Comparison of ENCODE assay signal across 27 mouse cellular contexts in the genomic region with DNA sequence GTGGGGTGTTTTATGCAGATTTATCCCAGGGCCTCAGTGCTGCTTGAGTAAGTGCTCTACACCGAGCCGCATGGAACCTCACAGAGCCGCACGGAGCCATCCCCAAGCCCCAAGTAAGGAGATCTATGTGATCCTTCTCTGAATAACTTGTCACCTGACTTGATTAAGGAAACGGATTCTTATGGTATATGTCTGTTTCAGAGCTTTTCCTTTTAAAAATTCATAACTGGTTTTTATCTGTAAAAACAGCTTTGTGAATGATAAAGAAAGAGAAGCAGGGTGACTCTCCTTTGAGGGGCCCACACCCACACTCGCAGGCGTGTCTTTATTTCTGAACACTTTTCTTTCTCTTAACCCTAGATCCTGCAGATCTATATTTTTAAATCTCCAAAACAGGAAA. TPM values are rescaled to one million over a fixed set of nuclear protein-coding genes. Genes with fewer than 3 reads are reported as not detected.
A peak's percentile ranks its signal among the peaks of the same experiment; 100 is the strongest.
DNase-seq lines count a peak whose midpoint lies in the region; ATAC-seq lines count a peak whose summit lies in the region.
"Had no signal": no experiment of that assay in that cellular context is flagged by ENCODE, and none has a peak within 500 bp of the region (broad histone marks: within the 10 kb centered on the region; RNA-seq: fewer than 3 reads in every experiment).

No protein-coding gene starts in this region.

- peak overlapping the region; percentile 87 for H3K27ac ChIP-seq in liver, embryonic 15.5 days (replicated peaks)
- H3K27ac ChIP-seq in forebrain, embryonic 15.5 days (replicated peaks): no peak overlapping the region
- H3K27ac ChIP-seq: hindbrain, embryonic 12.5 days; kidney, postnatal 0 days; limb, embryonic 13.5 days had no signal

- H3K36me3 ChIP-seq in erythroblast, embryonic 14.5 days (ENCODE audit: control insufficient read depth): peaks cover 20% of the 10 kb centered on the region
- no peaks in the 10 kb centered on the region; the same call in 1 of the 2 replicates for H3K36me3 ChIP-seq in liver, embryonic 15.5 days (replicated peaks)
- no peaks in the 10 kb centered on the region for H3K36me3 ChIP-seq in forebrain, embryonic 15.5 days
- H3K36me3 ChIP-seq: hindbrain, embryonic 12.5 days; limb, embryonic 13.5 days had no signal

- H3K27me3 ChIP-seq in erythroblast, embryonic 14.5 days (ENCODE audit: control insufficient read depth): no peaks in the 10 kb centered on the region
- no peaks in the 10 kb centered on the region for H3K27me3 ChIP-seq in liver, embryonic 15.5 days
- H3K27me3 ChIP-seq in forebrain, embryonic 15.5 days: no peaks in the 10 kb centered on the region
- H3K27me3 ChIP-seq: hindbrain, embryonic 12.5 days; limb, embryonic 13.5 days had no signal

- peak; percentile 60 for DNase-seq in induced T-regulatory cell, adult 2 months (ENCODE audit: low read depth)
- no peak for DNase-seq in kidney, adult 9 months
- DNase-seq in thymus, postnatal 36 days: no peak
- DNase-seq: adrenal gland, adult 8-10 months; cerebellum, adult 9-10 months; gastrocnemius, postnatal 36 days; kidney, adult 11 months; layer of hippocampus, postnatal 36 days; lung, embryonic 14.5 days; thymus, postnatal 25 days had no signal

- H3K4me1 ChIP-seq in erythroblast, embryonic 14.5 days (ENCODE audit: control insufficient read depth): peaks cover 95% of the 10 kb centered on the region
- peaks cover 97% of the 10 kb centered on the region for H3K4me1 ChIP-seq in liver, embryonic 15.5 days (replicated peaks)
- no peaks in the 10 kb centered on the region for H3K4me1 ChIP-seq in forebrain, embryonic 15.5 days
- H3K4me1 ChIP-seq: limb, embryonic 13.5 days had no signal

- WGBS in liver, embryonic 15.5 days (ENCODE audit: insufficient replicate concordance): 19% methylated on average over 7 of the region's 7 CpGs
- WGBS in forebrain, embryonic 15.5 days: 95% methylated on average over 7 of the region's 7 CpGs

- peak overlapping the region; percentile 2; the same call in 1 of the 2 replicates for H3K9ac ChIP-seq in liver, embryonic 15.5 days
- H3K9ac ChIP-seq in forebrain, embryonic 15.5 days (replicated peaks): no peak overlapping the region
- H3K9ac ChIP-seq: hindbrain, embryonic 12.5 days; limb, embryonic 13.5 days; lung, embryonic 14.5 days had no signal

- peak overlapping the region; percentile 5 for H3K4me3 ChIP-seq in erythroblast, embryonic 14.5 days (replicated peaks)
- 0 out of 2 replicates have a peak overlapping the region, but pooled peaks have one; percentile 1 for H3K4me3 ChIP-seq in liver, embryonic 15.5 days (replicated peaks)
- no peak overlapping the region for H3K4me3 ChIP-seq in forebrain, embryonic 15.5 days
- H3K4me3 ChIP-seq: hindbrain, embryonic 12.5 days; limb, embryonic 13.5 days had no signal

- ATAC-seq in erythroblast, adult 5-6 weeks (replicated peaks; ENCODE audit: low FRiP score, poor library complexity, severe bottlenecking): no peak
- ATAC-seq in liver, embryonic 15.5 days (ENCODE audit: insufficient read depth): peak; percentile 57
- ATAC-seq in forebrain, embryonic 15.5 days (replicated peaks): no peak
- ATAC-seq: midbrain, embryonic 16.5 days had no signal

- H3K4me2 ChIP-seq in liver, embryonic 15.5 days: peak overlapping the region; percentile 50
- no peak overlapping the region for H3K4me2 ChIP-seq in forebrain, embryonic 15.5 days (replicated peaks)
- H3K4me2 ChIP-seq: hindbrain, embryonic 12.5 days; limb, embryonic 13.5 days; lung, embryonic 14.5 days had no signal

- H3K9me3 ChIP-seq in erythroblast, embryonic 14.5 days (ENCODE audit: control insufficient read depth, low read length): no peaks in the 10 kb centered on the region
- no peaks in the 10 kb centered on the region for H3K9me3 ChIP-seq in liver, embryonic 15.5 days (replicated peaks)
- H3K9me3 ChIP-seq in forebrain, embryonic 15.5 days: no peaks in the 10 kb centered on the region
- H3K9me3 ChIP-seq: hindbrain, embryonic 12.5 days; limb, embryonic 13.5 days had no signal

RNA-seq across cellular contexts. Expression of gene Spn, which starts 1.5 kb away (rescaled TPM):
- polyA plus RNA-seq in erythroblast, embryonic 14.5 days (2012): 0.52 and 0.83 TPM in 2 replicates
- total RNA-seq in erythroblast, adult 5-6 weeks (2015; ENCODE audit: low replicate concordance): 15.8 and 24.9 TPM in 2 replicates
- 58.3 and 60.0 TPM in 2 replicates for total RNA-seq in erythroblast, adult 5-6 weeks (2017; ENCODE audit: low replicate concordance)
- polyA plus RNA-seq in liver, embryonic 15.5 days (2015; fragmentation: Nextera tagmentation; extraction: Ambion mirVana): 6.7 and 6.8 TPM in 2 replicates
- not detected in 2 replicates for polyA plus RNA-seq in forebrain, embryonic 15.5 days (2015; fragmentation: Nextera tagmentation; extraction: Ambion mirVana)
- polyA plus RNA-seq: hindbrain, embryonic 12.5 days; lung, embryonic 14.5 days; midbrain, embryonic 16.5 days; neural tube, embryonic 14.5 days had no signal

RNA-seq across cellular contexts. Expression of gene Qprt, which starts 17.1 kb away (rescaled TPM):
- 0.12 and 0.17 TPM in 2 replicates for polyA plus RNA-seq in erythroblast, embryonic 14.5 days (2012)
- 1.7 TPM in 1 of 2 replicates, not detected in the other for total RNA-seq in erythroblast, adult 5-6 weeks (2015; ENCODE audit: low replicate concordance)
- 0.34 TPM in 1 of 2 replicates, not detected in the other for total RNA-seq in erythroblast, adult 5-6 weeks (2017; ENCODE audit: low replicate concordance)
- 65.5 and 76.7 TPM in 2 replicates for polyA plus RNA-seq in liver, embryonic 15.5 days (2015; fragmentation: Nextera tagmentation; extraction: Ambion mirVana)
- 0.50 and 0.66 TPM in 2 replicates for polyA plus RNA-seq in forebrain, embryonic 15.5 days (2015; fragmentation: Nextera tagmentation; extraction: Ambion mirVana)
- total RNA-seq: heart, adult 8-10 months; heart, postnatal 25 days had no signal
- polyA plus RNA-seq: neural tube, embryonic 14.5 days had no signal

RNA-seq across cellular contexts. Expression of gene AI467606, which starts 47.9 kb away (rescaled TPM):
- 1.2 and 1.4 TPM in 2 replicates for polyA plus RNA-seq in erythroblast, embryonic 14.5 days (2012)
- 19.8 and 26.8 TPM in 2 replicates for total RNA-seq in erythroblast, adult 5-6 weeks (2015; ENCODE audit: low replicate concordance)
- 17.1 and 19.9 TPM in 2 replicates for total RNA-seq in erythroblast, adult 5-6 weeks (2017; ENCODE audit: low replicate concordance)
- 8.2 and 9.5 TPM in 2 replicates for polyA plus RNA-seq in liver, embryonic 15.5 days (2015; fragmentation: Nextera tagmentation; extraction: Ambion mirVana)
- 1.3 and 1.6 TPM in 2 replicates for polyA plus RNA-seq in forebrain, embryonic 15.5 days (2015; fragmentation: Nextera tagmentation; extraction: Ambion mirVana)

RNA-seq across cellular contexts. Expression of gene Zg16, which starts 52.0 kb away (rescaled TPM):
- polyA plus RNA-seq in erythroblast, embryonic 14.5 days (2012): not detected in 2 replicates
- not detected in 2 replicates for total RNA-seq in erythroblast, adult 5-6 weeks (2015; ENCODE audit: low replicate concordance)
- 3.2 and 5.0 TPM in 2 replicates for total RNA-seq in erythroblast, adult 5-6 weeks (2017; ENCODE audit: low replicate concordance)
- polyA plus RNA-seq in liver, embryonic 15.5 days (2015; fragmentation: Nextera tagmentation; extraction: Ambion mirVana): 0.24 and 0.33 TPM in 2 replicates
- polyA plus RNA-seq in forebrain, embryonic 15.5 days (2015; fragmentation: Nextera tagmentation; extraction: Ambion mirVana): not detected in 2 replicates
- total RNA-seq: adrenal gland, adult 8-10 months; gastrocnemius, adult 18-20 months; gastrocnemius, postnatal 36 days; heart, adult 8-10 months; heart, postnatal 25 days; layer of hippocampus, postnatal 36 days; left cerebral cortex, postnatal 25 days had no signal
- polyA plus RNA-seq: embryonic facial prominence, embryonic 14.5 days; forebrain, embryonic 11.5 days; heart, embryonic 14.5 days; hindbrain, embryonic 12.5 days; kidney, postnatal 0 days; limb, embryonic 13.5 days; lung, embryonic 14.5 days; midbrain, embryonic 16.5 days; neural tube, embryonic 14.5 days; stomach, embryonic 14.5 days had no signal

RNA-seq across cellular contexts. Expression of gene Cd2bp2, which starts 56.8 kb away (rescaled TPM):
- polyA plus RNA-seq in erythroblast, embryonic 14.5 days (2012): 6.9 and 9.2 TPM in 2 replicates
- 8.4 and 36.9 TPM in 2 replicates for total RNA-seq in erythroblast, adult 5-6 weeks (2015; ENCODE audit: low replicate concordance)
- 17.9 and 22.9 TPM in 2 replicates for total RNA-seq in erythroblast, adult 5-6 weeks (2017; ENCODE audit: low replicate concordance)
- polyA plus RNA-seq in liver, embryonic 15.5 days (2015; fragmentation: Nextera tagmentation; extraction: Ambion mirVana): 18.0 and 21.5 TPM in 2 replicates
- polyA plus RNA-seq in forebrain, embryonic 15.5 days (2015; fragmentation: Nextera tagmentation; extraction: Ambion mirVana): 86.7 and 91.5 TPM in 2 replicates

Comparison
In these comparisons a context has a peak if more than half of its experiments do, and no peak if none do; other contexts are left out.
1. RNA of gene Qprt, which starts 17.1 kb away (polyA plus RNA-seq): 65.5 to 76.7 TPM in liver, embryonic 15.5 days; 0.50 to 0.66 TPM in forebrain, embryonic 15.5 days and 0.12 to 0.17 TPM in erythroblast, embryonic 14.5 days; every median in the first group is over 10 times any median in the second.